Mouse (Mus musculus) ovary, postnatal 10 days (tissue): ENCODE measurements around the gene Rnps1.
"Not testable (repeated sequence)": the region's sequence is repeated elsewhere in the genome, so short reads cannot be mapped to it uniquely, and the experiment has no call there.

ENCODE experiments used
- DNase-seq: peaks from one replicate; pipeline ENCODE4 v3.0.0; 2022; ENCODE audit warnings: low spot score

Rnps1 gene

GRCm38 (mm10) chr17:24427170-24427557 lies 12.8 kb downstream of the Rnps1 start:
- no peak for DNase-seq

GRCm38 (mm10) chr17:24429201-24429983 lies 15.0 kb downstream of the Rnps1 start:
- DNase-seq, result no peak

DNA sequence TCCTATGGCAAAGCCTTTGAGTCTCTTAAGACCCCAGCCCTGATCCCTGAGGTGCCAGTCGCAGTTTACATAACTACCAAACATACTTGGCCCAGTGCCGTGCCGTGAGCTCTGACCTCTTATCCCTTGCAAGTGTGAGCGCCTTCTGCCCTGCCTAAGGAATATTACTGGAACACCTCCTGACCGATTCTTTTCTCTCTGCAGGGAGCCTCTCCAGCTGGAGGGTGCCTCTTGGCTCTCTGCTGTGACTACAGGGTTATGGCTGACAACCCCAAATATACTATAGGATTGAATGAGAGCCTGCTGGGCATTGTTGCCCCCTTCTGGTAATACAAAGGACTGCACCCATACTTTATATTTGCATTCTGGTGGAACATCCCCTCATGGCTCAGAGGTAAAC lies 22.7 kb downstream of the Rnps1 start:
- no peak for DNase-seq

DNA sequence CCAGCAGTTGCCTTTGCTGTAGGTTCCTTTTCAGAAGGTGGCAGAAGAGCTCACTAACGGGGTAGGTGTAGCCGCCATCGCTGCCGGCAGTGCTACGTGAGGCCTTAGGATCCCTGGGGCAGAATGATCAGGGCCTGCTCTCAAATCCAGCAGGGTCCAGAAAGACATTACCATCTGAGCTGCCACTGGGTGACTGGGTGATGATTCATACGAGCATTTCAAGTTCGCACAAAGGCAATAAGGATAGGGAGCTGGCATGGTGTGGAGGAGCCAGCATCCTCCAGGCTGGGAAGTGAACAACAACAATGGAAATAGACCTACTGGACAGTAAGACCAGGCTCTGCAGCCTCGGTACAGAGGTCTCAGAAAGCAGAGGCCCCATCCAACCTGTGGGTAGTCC lies 26.0 kb downstream of the Rnps1 start:
- DNase-seq, result no peak

- DNase-seq, result no peak
These were observed 26.8 kb downstream of the Rnps1 start for GRCm38 (mm10) chr17:24441148-24441547.

- DNase-seq, result no peak
These were observed 27.7 kb downstream of the Rnps1 start for GRCm38 (mm10) chr17:24442107-24442506.

GRCm38 (mm10) chr17:24442632-24443155 lies 28.3 kb downstream of the Rnps1 start, which contains the start of gene Dnase1l2:
TSS of gene Dnase1l2 (minus strand) at chr17:24443105.
- no peak for DNase-seq

GRCm38 (mm10) chr17:24443409-24443808 lies 29.0 kb downstream of the Rnps1 start:
- DNase-seq, result no peak

DNA sequence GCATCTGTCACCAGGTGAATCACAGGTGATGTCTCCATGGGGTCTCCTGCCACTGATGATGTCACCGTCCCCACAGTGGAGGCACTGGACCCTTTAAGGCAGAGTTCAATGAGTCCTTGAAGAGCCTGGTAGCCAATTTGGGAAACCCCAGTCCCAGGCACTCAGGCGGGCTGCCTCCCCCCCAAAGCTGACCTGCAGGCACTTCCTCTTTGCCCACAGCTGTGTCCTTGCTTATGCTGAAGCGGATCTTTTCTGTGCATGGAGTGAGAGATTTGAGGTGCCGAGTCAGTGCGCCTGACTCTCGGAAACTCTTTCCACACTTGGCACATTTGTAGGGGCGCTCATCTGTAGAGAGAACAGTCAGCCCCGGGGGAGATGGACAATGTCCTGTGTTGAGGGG lies 32.2 kb downstream of the Rnps1 start:
- no peak for DNase-seq

DNA sequence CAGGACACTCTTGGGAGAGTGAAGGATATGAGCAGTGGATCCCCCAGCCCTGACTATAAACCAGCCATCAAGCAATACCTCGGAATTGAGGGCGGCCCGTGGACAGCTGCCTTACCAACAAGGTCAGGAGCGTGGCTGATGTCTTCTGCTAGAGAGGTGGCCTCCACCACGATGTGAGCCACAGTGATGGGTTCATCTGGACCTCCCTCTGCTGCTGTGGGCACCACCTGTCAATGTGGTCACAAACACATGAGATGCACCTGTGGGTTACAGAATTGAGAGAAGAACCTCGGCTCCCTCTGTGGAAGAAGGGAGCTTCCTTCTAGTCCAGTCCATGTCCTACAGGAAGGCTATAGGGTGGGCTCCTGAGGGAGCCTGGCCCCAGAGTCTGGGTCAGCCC lies 35.1 kb downstream of the Rnps1 start:
- no peak for DNase-seq

DNA sequence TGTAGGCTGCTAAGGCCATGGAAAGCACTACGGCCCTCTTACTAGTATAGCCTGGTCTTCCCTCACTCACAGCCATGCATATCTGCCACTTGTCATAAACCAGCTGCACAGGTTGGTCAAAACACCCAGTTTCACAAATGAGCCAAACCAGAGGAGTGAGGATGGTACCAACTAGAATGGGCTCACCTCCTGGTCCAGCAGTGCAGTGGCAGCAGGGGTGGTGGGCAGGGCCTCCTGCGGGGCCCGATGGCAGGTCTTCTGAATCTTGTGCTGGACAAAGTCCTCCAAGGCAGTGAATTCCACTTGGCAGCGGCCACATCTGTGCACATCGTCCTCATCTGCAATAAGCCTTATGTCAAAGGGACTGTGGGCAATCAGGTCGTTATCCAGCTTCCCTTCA lies 36.9 kb downstream of the Rnps1 start:
- DNase-seq, result no peak

DNA sequence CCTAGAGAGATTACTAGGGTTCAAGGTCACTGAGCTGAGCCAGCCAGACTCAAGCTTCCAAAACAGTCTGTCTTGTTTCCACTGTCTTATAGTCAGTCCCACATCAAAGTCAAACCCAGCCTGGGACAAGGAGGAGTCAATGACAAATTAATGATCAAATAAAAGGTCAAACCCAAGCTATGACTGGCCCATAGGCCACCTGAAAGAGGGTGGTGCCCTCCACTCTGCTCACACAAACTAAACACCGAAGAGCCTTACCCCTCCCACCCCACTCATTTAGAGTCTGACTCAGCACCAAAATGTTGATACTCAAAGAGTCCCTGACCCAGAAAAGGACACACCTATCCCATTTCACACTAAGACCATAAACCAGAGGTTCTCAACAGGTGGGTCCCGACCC lies 39.0 kb downstream of the Rnps1 start:
- DNase-seq, result no peak

DNA sequence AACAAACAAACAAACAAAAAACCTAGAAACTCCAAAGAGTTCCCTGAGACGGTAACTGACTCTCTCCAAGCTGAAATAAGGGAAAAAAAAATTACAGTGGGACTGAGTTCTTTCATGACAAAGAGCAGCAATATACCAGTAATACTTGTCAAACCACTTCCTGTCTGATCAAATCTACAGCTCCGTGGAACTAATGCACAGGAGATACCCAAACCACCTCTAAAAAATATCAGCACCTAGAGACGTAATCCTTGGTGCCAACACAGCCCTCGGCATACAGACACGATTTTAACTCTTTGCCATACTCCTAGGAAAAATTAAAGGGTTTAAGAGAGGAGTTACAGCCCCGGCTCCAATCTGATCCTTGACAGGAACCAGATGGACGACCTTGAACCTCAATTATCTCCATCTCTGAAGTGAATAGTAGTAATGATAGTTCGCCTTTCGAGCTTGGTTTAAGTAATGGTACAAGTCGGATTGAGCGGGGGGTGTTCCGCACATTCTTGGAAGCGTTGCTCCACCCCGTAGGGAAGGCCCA lies 39.9 kb downstream of the Rnps1 start:
- DNase-seq, result no peak

DNA sequence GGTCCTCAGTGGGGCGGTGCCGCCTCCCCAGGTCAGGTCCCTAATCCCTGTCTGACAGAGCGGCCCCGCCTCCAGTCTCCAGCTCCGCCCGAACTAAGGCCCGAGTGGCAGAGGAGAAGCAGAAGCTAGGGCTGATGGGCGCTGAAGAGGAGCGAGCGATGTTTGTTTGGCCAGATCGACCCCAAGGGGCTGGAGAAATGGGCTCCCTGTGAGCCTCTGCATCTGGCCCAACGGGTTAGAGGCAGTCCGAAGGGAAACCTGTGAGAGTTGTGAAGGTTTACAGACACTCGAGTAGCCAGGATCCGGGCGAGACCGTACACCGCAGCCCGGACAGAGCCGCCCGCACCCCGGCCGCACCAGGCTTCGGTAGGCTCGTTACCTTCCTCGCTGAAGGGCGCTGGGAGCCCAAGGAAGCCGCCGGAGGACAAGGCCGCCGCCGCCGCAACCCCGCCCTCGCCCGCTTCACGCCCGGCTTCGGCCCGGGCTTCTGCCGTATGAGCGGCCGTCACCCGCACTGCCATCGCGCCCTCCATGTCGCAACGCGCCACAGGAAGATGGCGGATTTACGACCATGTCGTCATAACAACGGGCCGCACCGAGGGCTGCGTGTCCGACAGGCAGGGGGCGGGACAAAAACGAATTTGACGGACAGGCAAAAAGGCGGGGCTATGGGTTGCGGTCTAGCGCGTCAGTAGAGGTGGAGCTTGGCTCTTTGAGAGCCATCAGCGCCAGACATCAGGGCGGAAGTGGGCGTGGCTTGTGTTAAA lies 40.6 kb downstream of the Rnps1 start:
- peak; percentile 90 for DNase-seq

DNA sequence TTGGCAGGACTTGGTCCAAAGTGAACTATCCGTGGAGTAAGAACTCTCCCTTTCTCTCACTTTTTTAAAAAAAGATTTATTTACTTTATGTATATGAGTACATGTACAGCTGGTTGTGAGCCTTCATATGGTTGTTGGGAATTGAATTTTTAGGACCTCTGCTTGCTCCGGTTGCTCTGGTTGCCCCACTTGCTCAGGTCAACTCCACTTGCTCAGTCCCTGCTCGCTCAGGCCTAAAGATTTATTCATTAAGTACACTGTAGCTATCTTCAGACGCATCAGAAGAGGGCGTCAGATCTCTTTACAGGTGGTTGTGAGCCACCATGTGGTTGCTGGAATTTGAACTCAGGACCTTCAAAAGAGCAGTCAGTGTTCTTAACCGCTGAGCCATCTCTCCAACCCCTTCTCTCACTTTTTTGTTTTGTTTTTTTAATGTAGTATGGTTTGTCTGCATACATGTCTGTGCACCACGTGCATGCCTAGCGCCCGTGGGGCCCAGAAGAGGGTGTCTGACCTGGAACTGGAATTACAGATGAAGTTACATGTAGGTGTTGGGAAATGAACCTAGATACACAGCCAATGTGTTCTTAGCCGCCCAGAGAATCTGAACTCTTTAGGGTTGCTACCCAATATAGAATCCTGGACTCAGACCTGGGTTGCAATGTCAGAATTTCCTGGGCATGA lies 41.3 kb downstream of the Rnps1 start:
- DNase-seq, result not testable (repeated sequence)

DNA sequence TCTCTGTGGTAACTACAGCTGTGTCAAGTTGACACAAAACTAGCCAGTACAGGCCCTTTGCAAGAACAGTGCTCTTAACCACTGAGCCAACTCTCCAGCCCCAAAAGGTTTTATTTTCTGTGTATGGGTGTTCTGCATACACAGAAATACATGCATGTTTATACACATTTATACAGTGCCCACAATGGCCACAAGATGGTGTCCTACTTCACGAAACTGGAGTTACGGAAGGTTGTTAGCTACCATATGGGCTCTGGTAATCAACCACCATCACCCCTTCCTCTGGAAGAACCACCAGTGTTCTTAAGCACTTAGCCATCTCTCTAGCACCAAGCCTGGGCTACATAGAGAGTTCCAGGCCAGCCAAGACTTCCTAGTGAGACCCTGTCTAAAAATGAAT lies 47.2 kb downstream of the Rnps1 start:
- no peak for DNase-seq

GRCm38 (mm10) chr17:24462932-24463331 lies 48.6 kb downstream of the Rnps1 start:
- no peak for DNase-seq

GRCm38 (mm10) chr17:24463374-24464133 lies 49.2 kb downstream of the Rnps1 start:
- no peak for DNase-seq

DNA sequence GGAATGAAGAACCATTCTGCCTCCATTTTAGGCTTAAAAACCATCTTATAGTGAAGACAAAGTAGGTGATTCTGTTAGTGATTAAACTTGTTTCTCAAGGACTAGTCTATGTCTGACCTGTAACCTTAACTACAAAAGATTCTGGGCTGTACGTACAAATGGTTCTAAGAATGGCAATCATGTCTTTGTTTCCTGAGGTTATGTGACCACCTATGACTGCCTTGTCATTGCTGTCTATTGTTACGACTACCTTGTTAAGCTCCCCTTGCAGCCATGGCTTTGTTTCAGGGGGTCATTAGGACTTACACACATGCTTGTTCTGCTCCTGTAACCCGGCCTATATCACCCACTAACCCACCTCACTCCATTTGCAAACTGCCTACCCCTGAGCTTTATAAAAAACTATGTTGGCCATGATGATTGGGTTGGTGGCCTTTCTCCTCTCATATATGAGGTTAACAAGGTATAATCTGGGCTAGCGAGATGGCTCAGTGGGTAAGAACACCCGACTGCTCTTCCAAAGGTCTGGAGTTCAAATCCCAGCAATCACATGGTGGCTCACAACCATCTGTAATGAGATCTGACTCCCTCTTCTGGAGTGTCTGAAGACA lies 54.4 kb downstream of the Rnps1 start:
- no peak for DNase-seq

- no peak for DNase-seq
These were observed 55.1 kb downstream of the Rnps1 start for GRCm38 (mm10) chr17:24469336-24469909.
